ENCODE assay signal across 9 mouse cellular contexts in genomic region chr3:150384996-150385627, GRCm38 (mm10).
A peak's percentile ranks its signal among the peaks of the same experiment; 100 is the strongest.
DNase-seq lines count a peak whose midpoint lies in the region; ATAC-seq and TF ChIP-seq lines count a peak whose summit lies in the region.
"Had no signal": no experiment of that assay in that cellular context is flagged by ENCODE, and none has a peak within 500 bp of the region (broad histone marks: within the 10 kb centered on the region; RNA-seq: fewer than 3 reads in every experiment).

No protein-coding gene starts in this region.

- H3K27me3 ChIP-seq in kidney, postnatal 0 days (ENCODE audit: insufficient read depth, low read length), result no peaks in the 10 kb centered on the region
- H3K27me3 ChIP-seq in lung, embryonic 14.5 days (ENCODE audit: insufficient read depth, low read length), result no peaks in the 10 kb centered on the region

- H3K36me3 ChIP-seq in kidney, postnatal 0 days (ENCODE audit: insufficient read depth, low read length), result no peaks in the 10 kb centered on the region
- no peaks in the 10 kb centered on the region for H3K36me3 ChIP-seq in lung, embryonic 14.5 days (ENCODE audit: insufficient read depth)

- no peak overlapping the region for H3K27ac ChIP-seq in kidney, postnatal 0 days
- H3K27ac ChIP-seq in lung, embryonic 14.5 days (ENCODE audit: low read depth), result no peak overlapping the region

- H3K4me3 ChIP-seq in kidney, postnatal 0 days (replicated peaks; ENCODE audit: low read depth, low read length), result no peak overlapping the region
- H3K4me3 ChIP-seq in lung, embryonic 14.5 days (ENCODE audit: low read depth, low read length), result no peak overlapping the region
- H3K4me3 ChIP-seq: myocyte had no signal

- 7% methylated on average over 1 of the region's 1 CpGs for WGBS in kidney, postnatal 0 days
- 14% methylated on average over 1 of the region's 1 CpGs for WGBS in lung, embryonic 14.5 days

- no peaks in the 10 kb centered on the region for H3K9me3 ChIP-seq in kidney, postnatal 0 days (replicated peaks; ENCODE audit: low read length)
- no peaks in the 10 kb centered on the region for H3K9me3 ChIP-seq in lung, embryonic 14.5 days (ENCODE audit: low read depth, low read length)

- H3K9ac ChIP-seq in kidney, postnatal 0 days (ENCODE audit: low read depth, low read length), result no peak overlapping the region
- no peak overlapping the region for H3K9ac ChIP-seq in lung, embryonic 14.5 days

- no peak overlapping the region for H3K4me2 ChIP-seq in kidney, postnatal 0 days (ENCODE audit: low read length)
- no peak overlapping the region for H3K4me2 ChIP-seq in lung, embryonic 14.5 days

- peak; percentile 32 to 34 for DNase-seq in cerebellum, adult 18-20 months
- no peak for DNase-seq in cerebellum, adult 11-12 months
- DNase-seq in right cerebral cortex, adult 18-20 months, result peak; percentile 36
- no peak for DNase-seq in right cerebral cortex, postnatal 25 days
- peak; percentile 54 for DNase-seq in embryo, embryonic 9.5 days (ENCODE audit: extremely low spot score)
- peak; percentile 62 for DNase-seq in kidney, postnatal 0 days (ENCODE audit: low spot score)
- peak; percentile 83 for DNase-seq in lung, embryonic 14.5 days

- ATAC-seq in kidney, postnatal 0 days (replicated peaks; ENCODE audit: low FRiP score, low read depth), result 0 out of 2 replicates have a peak, but pooled peaks have one; percentile 54
- ATAC-seq in lung, embryonic 14.5 days (ENCODE audit: insufficient read depth), result no peak
- no peak for ATAC-seq in erythroblast, adult 5-6 weeks (replicated peaks; ENCODE audit: low FRiP score, poor library complexity, severe bottlenecking)

- H3K4me1 ChIP-seq in kidney, postnatal 0 days (replicated peaks; ENCODE audit: insufficient read depth, low read length), result no peaks in the 10 kb centered on the region
- no peaks in the 10 kb centered on the region for H3K4me1 ChIP-seq in lung, embryonic 14.5 days (ENCODE audit: insufficient read depth)

- TF ChIP-seq CTCF in kidney, postnatal 0 days (IDR thresholded peaks at IDR 0.05; ENCODE audit: low read depth), result peak; percentile 74
- peak; percentile 72 for TF ChIP-seq CTCF in lung, embryonic 14.5 days (IDR thresholded peaks at IDR 0.05; ENCODE audit: low read depth)

Comparison
In these comparisons a context has a peak if more than half of its experiments do, and no peak if none do; other contexts are left out.
1. DNase-seq: peak in cerebellum, adult 18-20 months (2 of 2), right cerebral cortex, adult 18-20 months (single experiment), embryo, embryonic 9.5 days (single experiment), kidney, postnatal 0 days (single experiment) and lung, embryonic 14.5 days (single experiment); none in cerebellum, adult 11-12 months (single experiment) and right cerebral cortex, postnatal 25 days (single experiment).